Mouse (Mus musculus): Measurements from ENCODE around the gene Slc2a5. TPM values are rescaled to one million over a fixed set of nuclear protein-coding genes. Genes with fewer than 3 reads are reported as not detected.

The Slc2a5 gene
- polyA plus RNA-seq, 1 experiment from 2014 or later, result 0.76 TPM

GRCm38 (mm10) chr4:150162561-150163169, 43.6 kb downstream of the Slc2a5 start:
- H3K9ac ChIP-seq (ENCODE audit: low read length), result no peak overlapping the region
- H3K27me3 ChIP-seq (ENCODE audit: control insufficient read depth, insufficient read depth, low read length), result no peaks in the 10 kb centered on the region
- H3K36me3 ChIP-seq (ENCODE audit: control insufficient read depth, insufficient read depth, low read length), result no peaks in the 10 kb centered on the region
- no peak overlapping the region for H3K4me3 ChIP-seq (ENCODE audit: low read depth, low read length)
- no peak overlapping the region for H3K27ac ChIP-seq (replicated peaks)
- no peak for TF ChIP-seq EP300 (optimal IDR thresholded peaks at IDR 0.05)
- TF ChIP-seq CTCF (IDR thresholded peaks at IDR 0.05; ENCODE audit: low read depth), result peak; percentile 50
- 76% methylated on average over 13 of the region's 13 CpGs for WGBS
- H3K4me2 ChIP-seq (replicated peaks; ENCODE audit: low read depth), result no peak overlapping the region
- H3K9me3 ChIP-seq (ENCODE audit: control insufficient read depth, low read length), result no peaks in the 10 kb centered on the region
- DNase-seq (ENCODE audit: low spot score) (no peak), ATAC-seq (ENCODE audit: low FRiP score, low TSS enrichment) (no peak)
- no peaks in the 10 kb centered on the region for H3K4me1 ChIP-seq (replicated peaks; ENCODE audit: control insufficient read depth, insufficient read depth)

GRCm38 (mm10) chr4:150164875-150165274, 45.8 kb downstream of the Slc2a5 start:
- no peak for TF ChIP-seq CTCF (IDR thresholded peaks at IDR 0.05; ENCODE audit: low read depth)
- TF ChIP-seq EP300 (optimal IDR thresholded peaks at IDR 0.05), result no peak
- no peaks in the 10 kb centered on the region for H3K36me3 ChIP-seq (ENCODE audit: control insufficient read depth, insufficient read depth, low read length)
- H3K4me1 ChIP-seq (replicated peaks; ENCODE audit: control insufficient read depth, insufficient read depth), result no peaks in the 10 kb centered on the region
- no peaks in the 10 kb centered on the region for H3K9me3 ChIP-seq (ENCODE audit: control insufficient read depth, low read length)
- H3K27me3 ChIP-seq (ENCODE audit: control insufficient read depth, insufficient read depth, low read length), result no peaks in the 10 kb centered on the region
- H3K9ac ChIP-seq (ENCODE audit: low read length), result no peak overlapping the region
- peak overlapping the region; percentile 23; the same call in 1 of the 2 replicates for H3K4me2 ChIP-seq (replicated peaks; ENCODE audit: low read depth)
- DNase-seq (ENCODE audit: low spot score) (peak; percentile 68), ATAC-seq (ENCODE audit: low FRiP score, low TSS enrichment) (no peak)
- no peak overlapping the region for H3K4me3 ChIP-seq (ENCODE audit: low read depth, low read length)
- 33% methylated on average over 13 of the region's 13 CpGs for WGBS
- H3K27ac ChIP-seq (replicated peaks), result no peak overlapping the region

DNA sequence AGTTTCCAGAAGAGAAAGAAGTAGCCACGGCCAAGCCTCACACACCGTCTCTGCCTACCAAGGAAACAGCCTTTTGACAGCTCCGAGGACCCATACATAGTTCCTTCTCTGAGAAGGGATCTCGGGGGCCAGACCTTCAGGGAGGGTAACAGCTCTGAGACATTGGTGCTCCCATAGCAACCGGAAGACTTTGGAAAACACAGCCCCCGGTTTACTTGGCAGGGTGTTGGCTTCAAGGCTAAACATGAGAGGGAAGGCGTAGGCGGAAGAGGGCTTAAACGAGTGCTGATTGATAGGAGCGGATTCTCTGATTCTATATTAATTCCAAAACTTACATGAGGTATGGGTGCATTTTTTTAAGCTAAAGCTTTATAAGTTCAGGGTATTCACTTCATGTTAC, 49.3 kb downstream of the Slc2a5 start:
- ATAC-seq (ENCODE audit: low FRiP score, low TSS enrichment), result no peak
- no peak overlapping the region for H3K27ac ChIP-seq (replicated peaks)
- no peaks in the 10 kb centered on the region for H3K27me3 ChIP-seq (ENCODE audit: control insufficient read depth, insufficient read depth, low read length)
- H3K9ac ChIP-seq (ENCODE audit: low read length), result no peak overlapping the region
- DNase-seq (ENCODE audit: low spot score), result peak; percentile 38
- no peak overlapping the region for H3K4me3 ChIP-seq (ENCODE audit: low read depth, low read length)
- no peaks in the 10 kb centered on the region for H3K36me3 ChIP-seq (ENCODE audit: control insufficient read depth, insufficient read depth, low read length)
- TF ChIP-seq EP300 (optimal IDR thresholded peaks at IDR 0.05) (no peak), CTCF (IDR thresholded peaks at IDR 0.05; ENCODE audit: low read depth) (no peak)
- H3K4me2 ChIP-seq (replicated peaks; ENCODE audit: low read depth), result no peak overlapping the region; the same call in 1 of the 2 replicates
- H3K9me3 ChIP-seq (ENCODE audit: control insufficient read depth, low read length), result no peaks in the 10 kb centered on the region
- 40% methylated on average over 10 of the region's 10 CpGs for WGBS
- no peaks in the 10 kb centered on the region for H3K4me1 ChIP-seq (replicated peaks; ENCODE audit: control insufficient read depth, insufficient read depth)

GRCm38 (mm10) chr4:150172107-150172506, 53.0 kb downstream of the Slc2a5 start:
- no peak overlapping the region for H3K9ac ChIP-seq (ENCODE audit: low read length)
- no peak overlapping the region for H3K27ac ChIP-seq (replicated peaks)
- H3K36me3 ChIP-seq (ENCODE audit: control insufficient read depth, insufficient read depth, low read length), result no peaks in the 10 kb centered on the region
- WGBS, result 74% methylated on average over 8 of the region's 8 CpGs
- ATAC-seq (ENCODE audit: low FRiP score, low TSS enrichment) (no peak), DNase-seq (ENCODE audit: low spot score) (no peak)
- H3K4me3 ChIP-seq (ENCODE audit: low read depth, low read length), result no peak overlapping the region
- no peaks in the 10 kb centered on the region for H3K4me1 ChIP-seq (replicated peaks; ENCODE audit: control insufficient read depth, insufficient read depth)
- H3K9me3 ChIP-seq (ENCODE audit: control insufficient read depth, low read length), result no peaks in the 10 kb centered on the region
- TF ChIP-seq EP300 (optimal IDR thresholded peaks at IDR 0.05) (no peak), CTCF (IDR thresholded peaks at IDR 0.05; ENCODE audit: low read depth) (no peak)
- no peaks in the 10 kb centered on the region for H3K27me3 ChIP-seq (ENCODE audit: control insufficient read depth, insufficient read depth, low read length)
- H3K4me2 ChIP-seq (replicated peaks; ENCODE audit: low read depth), result no peak overlapping the region

DNA sequence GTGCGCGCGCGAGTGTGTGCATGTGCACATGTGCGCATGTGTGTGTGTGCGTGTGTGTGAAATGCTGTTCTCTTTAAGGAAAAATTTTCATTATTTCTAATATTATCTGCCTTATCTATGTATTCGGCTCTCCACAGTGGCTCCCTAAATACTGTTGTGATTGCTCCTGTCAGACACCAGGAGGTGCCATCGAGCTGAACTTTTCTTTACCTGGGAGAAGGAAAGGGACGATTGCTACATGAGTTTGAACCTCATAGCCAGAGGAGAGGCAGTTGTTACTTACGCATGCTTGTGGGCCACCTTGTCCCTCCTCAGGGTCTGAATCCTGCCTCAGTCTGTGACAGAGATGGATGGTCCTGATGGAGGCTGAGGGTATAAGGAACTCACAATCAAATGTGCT, 54.2 kb downstream of the Slc2a5 start:
- WGBS, result 52% methylated on average over 10 of the region's 10 CpGs
- Histone ChIP-seq H3K27ac (replicated peaks) (no peak overlapping the region), H3K9ac (ENCODE audit: low read length) (no peak overlapping the region), H3K27me3 (ENCODE audit: control insufficient read depth, insufficient read depth, low read length) (no peaks in the 10 kb centered on the region), H3K9me3 (ENCODE audit: control insufficient read depth, low read length) (no peaks in the 10 kb centered on the region), H3K4me2 (replicated peaks; ENCODE audit: low read depth) (no peak overlapping the region), H3K36me3 (ENCODE audit: control insufficient read depth, insufficient read depth, low read length) (no peaks in the 10 kb centered on the region), H3K4me3 (ENCODE audit: low read depth, low read length) (no peak overlapping the region), H3K4me1 (replicated peaks; ENCODE audit: control insufficient read depth, insufficient read depth) (no peaks in the 10 kb centered on the region)
- TF ChIP-seq EP300 (optimal IDR thresholded peaks at IDR 0.05) (no peak), CTCF (IDR thresholded peaks at IDR 0.05; ENCODE audit: low read depth) (peak; percentile 78)
- DNase-seq (ENCODE audit: low spot score) (peak; percentile 58), ATAC-seq (ENCODE audit: low FRiP score, low TSS enrichment) (no peak; the same call in 1 of the 2 replicates)

DNA sequence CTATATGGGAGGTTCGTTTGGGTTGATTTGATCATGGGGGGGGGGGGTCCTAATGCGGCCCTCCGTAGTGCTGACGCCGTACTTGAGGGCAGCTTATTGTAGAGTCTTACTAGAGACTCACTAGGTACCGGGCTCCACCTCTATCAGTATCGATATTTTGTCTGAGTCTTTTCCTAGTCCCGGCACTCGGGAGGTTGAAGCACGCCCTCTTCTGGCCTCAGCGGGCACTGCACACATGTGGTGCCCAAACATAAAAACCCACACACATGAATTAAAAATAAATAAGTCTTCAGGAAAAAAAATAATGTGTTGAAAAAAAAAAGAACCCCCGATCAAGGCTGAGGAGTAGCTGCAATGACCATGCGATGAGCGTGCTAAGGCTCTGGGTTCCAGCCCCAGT, 54.9 kb downstream of the Slc2a5 start:
- H3K4me2 ChIP-seq (replicated peaks; ENCODE audit: low read depth), result no peak overlapping the region
- no peak overlapping the region for H3K27ac ChIP-seq (replicated peaks)
- no peak overlapping the region for H3K4me3 ChIP-seq (ENCODE audit: low read depth, low read length)
- DNase-seq (ENCODE audit: low spot score), result no peak
- H3K36me3 ChIP-seq (ENCODE audit: control insufficient read depth, insufficient read depth, low read length), result no peaks in the 10 kb centered on the region
- 93% methylated on average over 14 of the region's 14 CpGs for WGBS
- H3K9me3 ChIP-seq (ENCODE audit: control insufficient read depth, low read length), result no peaks in the 10 kb centered on the region
- H3K4me1 ChIP-seq (replicated peaks; ENCODE audit: control insufficient read depth, insufficient read depth), result no peaks in the 10 kb centered on the region
- TF ChIP-seq EP300 (optimal IDR thresholded peaks at IDR 0.05), result no peak
- peak; percentile 40 for TF ChIP-seq CTCF (IDR thresholded peaks at IDR 0.05; ENCODE audit: low read depth)
- no peaks in the 10 kb centered on the region for H3K27me3 ChIP-seq (ENCODE audit: control insufficient read depth, insufficient read depth, low read length)
- no peak for ATAC-seq (ENCODE audit: low FRiP score, low TSS enrichment)
- H3K9ac ChIP-seq (ENCODE audit: low read length), result no peak overlapping the region

Measured in stomach, postnatal 0 days (tissue).